Mouse (Mus musculus) embryonic fibroblast, embryonic 13.5 days (primary cell): ENCODE results near the gene Cib1.

Source experiments
- CTCF ChIP-seq: IDR thresholded peaks from 2 replicates; pipeline ENCODE4 v1.5.1; 2011; ENCODE audit warnings: mild to moderate bottlenecking, control low read depth, low read length, moderate library complexity, borderline replicate concordance; ENCODE audit not compliant: insufficient read depth
- POLR2A ChIP-seq: IDR thresholded peaks from 2 replicates; pipeline ENCODE4 v1.6.1; 2011; ENCODE audit warnings: low read depth, mild to moderate bottlenecking, control low read depth, low read length, moderate library complexity

DNA sequence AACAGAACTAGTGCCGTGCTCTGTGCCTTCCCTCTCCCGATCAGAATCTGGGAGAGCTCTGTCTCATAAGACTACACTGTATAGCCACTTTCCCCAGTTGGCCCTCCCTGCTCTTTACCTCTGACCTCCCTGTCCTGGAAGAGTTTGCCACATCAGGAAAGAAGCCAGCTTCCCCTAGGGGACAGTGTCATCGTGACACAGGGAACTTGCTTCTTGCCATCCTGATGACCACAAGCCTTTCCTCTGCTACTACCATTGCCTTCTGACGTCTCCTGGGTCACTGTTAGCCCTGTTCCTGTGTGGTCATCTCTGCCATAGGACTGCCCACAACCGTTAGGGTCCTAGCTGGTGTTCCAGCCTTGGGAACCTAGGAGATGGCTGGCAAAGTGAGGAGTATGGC is 29.7 kb downstream of the Cib1 start:
- TF ChIP-seq POLR2A, result no peak
- no peak for TF ChIP-seq CTCF
